Mouse (Mus musculus): ENCODE measurements around the gene Ddr1. TPM values are rescaled to one million over a fixed set of nuclear protein-coding genes. Genes with fewer than 3 reads are reported as not detected.
A peak's percentile ranks its signal among the peaks of the same experiment; 100 is the strongest.

Ddr1 gene
- total and polyA plus RNA-seq, 2 experiments from 2014 or later: 71.8 to 105 TPM

DNA sequence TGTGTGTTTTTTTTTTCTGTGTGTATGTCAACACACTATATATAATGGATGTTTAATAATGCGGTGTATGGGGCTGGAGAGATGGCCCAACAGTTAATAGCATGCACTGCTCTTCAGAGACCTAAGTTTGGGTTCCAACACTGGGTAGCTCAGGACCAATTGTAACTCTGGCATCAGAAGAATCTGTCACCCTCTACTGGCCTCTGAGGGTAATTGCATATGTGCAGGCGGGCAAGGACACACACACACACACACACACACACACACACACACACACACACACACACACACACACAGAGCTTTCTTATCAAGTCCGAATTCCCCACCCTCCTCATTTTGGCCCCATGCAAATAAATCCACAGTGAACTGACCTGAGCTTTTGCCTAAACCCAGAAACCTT, 69.2 kb downstream of the Ddr1 start:
- no peak overlapping the region for H3K27ac ChIP-seq (ENCODE audit: low read depth)
- H3K4me1 ChIP-seq (ENCODE audit: control insufficient read depth, insufficient read depth): peaks cover 4% of the 10 kb centered on the region; the same call in 1 of the 2 replicates
- H3K9ac ChIP-seq (replicated peaks; ENCODE audit: low read depth, low read length): no peak overlapping the region
- H3K36me3 ChIP-seq (replicated peaks; ENCODE audit: control insufficient read depth, insufficient read depth, low read length): no peaks in the 10 kb centered on the region
- no peak overlapping the region for H3K4me3 ChIP-seq (ENCODE audit: low read depth, low read length)
- no peak overlapping the region for H3K4me2 ChIP-seq (ENCODE audit: low read depth, low read length)
- TF ChIP-seq EP300 (IDR thresholded peaks at IDR 0.05; ENCODE audit: low read depth) (no peak), CTCF (IDR thresholded peaks at IDR 0.05; ENCODE audit: low read depth) (peak; percentile 10; the same call in 1 of the 2 replicates)
- H3K27me3 ChIP-seq (ENCODE audit: control insufficient read depth, insufficient read depth, low read length): 0 out of 2 replicates have a peak, but pooled peaks cover 8% of the 10 kb centered on the region
- no peak for ATAC-seq (ENCODE audit: insufficient read depth, low read depth)
- no peak for DNase-seq (ENCODE audit: low spot score)
- no peaks in the 10 kb centered on the region for H3K9me3 ChIP-seq (replicated peaks; ENCODE audit: control insufficient read depth, low read length)
- WGBS: 70% methylated on average over 3 of the region's 3 CpGs

DNA sequence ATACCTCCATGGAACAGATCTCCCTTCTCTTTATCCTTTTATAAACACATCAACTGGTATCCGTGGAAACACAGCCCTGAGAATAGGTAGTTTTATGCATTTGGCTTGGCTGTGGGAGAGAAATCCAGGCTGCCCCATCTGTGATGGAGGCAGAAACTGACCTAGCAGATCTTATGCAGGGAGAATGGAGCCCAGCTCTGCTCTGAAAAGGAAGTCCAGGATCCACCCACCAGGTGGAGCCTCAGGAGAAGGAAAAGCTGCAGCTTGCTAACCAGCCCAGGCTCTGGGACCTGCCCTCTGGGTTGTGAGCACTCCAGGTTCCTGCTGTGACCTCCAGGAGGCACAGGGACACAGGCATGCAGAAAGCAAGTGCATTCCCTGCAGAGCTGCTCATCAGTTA, 70.4 kb downstream of the Ddr1 start:
- no peaks in the 10 kb centered on the region for H3K4me1 ChIP-seq (ENCODE audit: control insufficient read depth, insufficient read depth)
- H3K4me3 ChIP-seq (ENCODE audit: low read depth, low read length): no peak overlapping the region
- H3K36me3 ChIP-seq (replicated peaks; ENCODE audit: control insufficient read depth, insufficient read depth, low read length): no peaks in the 10 kb centered on the region
- no peaks in the 10 kb centered on the region for H3K9me3 ChIP-seq (replicated peaks; ENCODE audit: control insufficient read depth, low read length)
- H3K9ac ChIP-seq (replicated peaks; ENCODE audit: low read depth, low read length): no peak overlapping the region
- TF ChIP-seq EP300 (IDR thresholded peaks at IDR 0.05; ENCODE audit: low read depth) (no peak), CTCF (IDR thresholded peaks at IDR 0.05; ENCODE audit: low read depth) (peak; percentile 55)
- ATAC-seq (ENCODE audit: insufficient read depth, low read depth): peak; percentile 40
- 17% methylated on average over 1 of the region's 1 CpGs for WGBS
- H3K27ac ChIP-seq (ENCODE audit: low read depth): no peak overlapping the region
- H3K4me2 ChIP-seq (ENCODE audit: low read depth, low read length): no peak overlapping the region
- 0 out of 2 replicates have a peak, but pooled peaks cover 8% of the 10 kb centered on the region for H3K27me3 ChIP-seq (ENCODE audit: control insufficient read depth, insufficient read depth, low read length)
- peak; percentile 32 for DNase-seq (ENCODE audit: low spot score)

Other genes with a start within 250 kb of the Ddr1 start
- not detected in 2 replicates for gene H2-Q10, start 234.5 kb downstream of the Ddr1 start, total RNA-seq (2014; rRNA removed; ENCODE audit: low replicate concordance)
- gene H2-Q10, start 234.5 kb downstream of the Ddr1 start, polyA plus RNA-seq (2015; fragmentation: Nextera tagmentation; extraction: Ambion mirVana): 0.10 and 0.11 TPM in 2 replicates
- gene Pou5f1, start 198.6 kb downstream of the Ddr1 start, total RNA-seq (2014; rRNA removed; ENCODE audit: low replicate concordance): not detected in 2 replicates
- not detected in 2 replicates for gene Pou5f1, start 198.6 kb downstream of the Ddr1 start, polyA plus RNA-seq (2015; fragmentation: Nextera tagmentation; extraction: Ambion mirVana)
- gene Tcf19, start 187.8 kb downstream of the Ddr1 start, total RNA-seq (2014; rRNA removed; ENCODE audit: low replicate concordance): 58.8 and 68.0 TPM in 2 replicates
- gene Tcf19, start 187.8 kb downstream of the Ddr1 start, polyA plus RNA-seq (2015; fragmentation: Nextera tagmentation; extraction: Ambion mirVana): 21.3 and 23.3 TPM in 2 replicates
- 4.8 and 30.8 TPM in 2 replicates for gene Cchcr1, start 187.5 kb downstream of the Ddr1 start, total RNA-seq (2014; rRNA removed; ENCODE audit: low replicate concordance)
- 4.5 and 4.8 TPM in 2 replicates for gene Cchcr1, start 187.5 kb downstream of the Ddr1 start, polyA plus RNA-seq (2015; fragmentation: Nextera tagmentation; extraction: Ambion mirVana)
- 1.3 TPM in 1 of 2 replicates, not detected in the other for gene Psors1c2, start 171.4 kb downstream of the Ddr1 start, total RNA-seq (2014; rRNA removed; ENCODE audit: low replicate concordance)
- gene Psors1c2, start 171.4 kb downstream of the Ddr1 start, polyA plus RNA-seq (2015; fragmentation: Nextera tagmentation; extraction: Ambion mirVana): 0.14 TPM in 1 of 2 replicates, not detected in the other
- gene Cdsn, start 152.5 kb downstream of the Ddr1 start, total RNA-seq (2014; rRNA removed; ENCODE audit: low replicate concordance): 0.23 and 0.89 TPM in 2 replicates
- gene Cdsn, start 152.5 kb downstream of the Ddr1 start, polyA plus RNA-seq (2015; fragmentation: Nextera tagmentation; extraction: Ambion mirVana): 0.37 and 0.48 TPM in 2 replicates
- not detected in 2 replicates for gene 2300002M23Rik, start 137.2 kb downstream of the Ddr1 start, total RNA-seq (2014; rRNA removed; ENCODE audit: low replicate concordance)
- gene 2300002M23Rik, start 137.2 kb downstream of the Ddr1 start, polyA plus RNA-seq (2015; fragmentation: Nextera tagmentation; extraction: Ambion mirVana): not detected in 2 replicates
- gene Sfta2, start 103.1 kb downstream of the Ddr1 start, total RNA-seq (2014; rRNA removed; ENCODE audit: low replicate concordance): not detected in 2 replicates
- gene Sfta2, start 103.1 kb downstream of the Ddr1 start, polyA plus RNA-seq (2015; fragmentation: Nextera tagmentation; extraction: Ambion mirVana): not detected in 2 replicates
- not detected in 2 replicates for gene Gm9573, start 78.0 kb downstream of the Ddr1 start, total RNA-seq (2014; rRNA removed; ENCODE audit: low replicate concordance)
- not detected in 2 replicates for gene Gm9573, start 78.0 kb downstream of the Ddr1 start, polyA plus RNA-seq (2015; fragmentation: Nextera tagmentation; extraction: Ambion mirVana)
- gene Mucl3, start 60.9 kb downstream of the Ddr1 start, total RNA-seq (2014; rRNA removed; ENCODE audit: low replicate concordance): not detected in 2 replicates
- not detected in 2 replicates for gene Mucl3, start 60.9 kb downstream of the Ddr1 start, polyA plus RNA-seq (2015; fragmentation: Nextera tagmentation; extraction: Ambion mirVana)
- 25.5 and 59.8 TPM in 2 replicates for gene Vars2, start 37.0 kb downstream of the Ddr1 start, total RNA-seq (2014; rRNA removed; ENCODE audit: low replicate concordance)
- 9.4 and 9.8 TPM in 2 replicates for gene Vars2, start 37.0 kb downstream of the Ddr1 start, polyA plus RNA-seq (2015; fragmentation: Nextera tagmentation; extraction: Ambion mirVana)
- 21.0 and 24.2 TPM in 2 replicates for gene Gtf2h4, start 30.9 kb downstream of the Ddr1 start, total RNA-seq (2014; rRNA removed; ENCODE audit: low replicate concordance)
- 18.0 and 21.2 TPM in 2 replicates for gene Gtf2h4, start 30.9 kb downstream of the Ddr1 start, polyA plus RNA-seq (2015; fragmentation: Nextera tagmentation; extraction: Ambion mirVana)
- gene Ier3, start 117.1 kb upstream of the Ddr1 start, total RNA-seq (2014; rRNA removed; ENCODE audit: low replicate concordance): 41.7 and 50.5 TPM in 2 replicates
- gene Ier3, start 117.1 kb upstream of the Ddr1 start, polyA plus RNA-seq (2015; fragmentation: Nextera tagmentation; extraction: Ambion mirVana): 70.7 and 79.4 TPM in 2 replicates
- 161 and 163 TPM in 2 replicates for gene Flot1, start 118.6 kb upstream of the Ddr1 start, total RNA-seq (2014; rRNA removed; ENCODE audit: low replicate concordance)
- 122 and 132 TPM in 2 replicates for gene Flot1, start 118.6 kb upstream of the Ddr1 start, polyA plus RNA-seq (2015; fragmentation: Nextera tagmentation; extraction: Ambion mirVana)
- 1,043 and 1,325 TPM in 2 replicates for gene Tubb5, start 133.7 kb upstream of the Ddr1 start, total RNA-seq (2014; rRNA removed; ENCODE audit: low replicate concordance)
- 259 and 267 TPM in 2 replicates for gene Tubb5, start 133.7 kb upstream of the Ddr1 start, polyA plus RNA-seq (2015; fragmentation: Nextera tagmentation; extraction: Ambion mirVana)
- 5.4 and 25.0 TPM in 2 replicates for gene Mdc1, start 136.9 kb upstream of the Ddr1 start, total RNA-seq (2014; rRNA removed; ENCODE audit: low replicate concordance)
- gene Mdc1, start 136.9 kb upstream of the Ddr1 start, polyA plus RNA-seq (2015; fragmentation: Nextera tagmentation; extraction: Ambion mirVana): 2.3 and 3.0 TPM in 2 replicates
- 16.1 and 36.2 TPM in 2 replicates for gene Nrm, start 156.7 kb upstream of the Ddr1 start, total RNA-seq (2014; rRNA removed; ENCODE audit: low replicate concordance)
- 18.0 and 21.6 TPM in 2 replicates for gene Nrm, start 156.7 kb upstream of the Ddr1 start, polyA plus RNA-seq (2015; fragmentation: Nextera tagmentation; extraction: Ambion mirVana)
- 30.0 and 35.0 TPM in 2 replicates for gene Ppp1r18, start 161.0 kb upstream of the Ddr1 start, total RNA-seq (2014; rRNA removed; ENCODE audit: low replicate concordance)
- 10.0 and 11.6 TPM in 2 replicates for gene Ppp1r18, start 161.0 kb upstream of the Ddr1 start, polyA plus RNA-seq (2015; fragmentation: Nextera tagmentation; extraction: Ambion mirVana)
- gene Dhx16, start 175.2 kb upstream of the Ddr1 start, total RNA-seq (2014; rRNA removed; ENCODE audit: low replicate concordance): 18.2 and 24.1 TPM in 2 replicates
- gene Dhx16, start 175.2 kb upstream of the Ddr1 start, polyA plus RNA-seq (2015; fragmentation: Nextera tagmentation; extraction: Ambion mirVana): 14.9 and 15.0 TPM in 2 replicates
- 32.5 and 36.6 TPM in 2 replicates for gene 2310061I04Rik, start 192.8 kb upstream of the Ddr1 start, total RNA-seq (2014; rRNA removed; ENCODE audit: low replicate concordance)
- gene 2310061I04Rik, start 192.8 kb upstream of the Ddr1 start, polyA plus RNA-seq (2015; fragmentation: Nextera tagmentation; extraction: Ambion mirVana): 51.9 and 53.1 TPM in 2 replicates
- gene Atat1, start 205.5 kb upstream of the Ddr1 start, total RNA-seq (2014; rRNA removed; ENCODE audit: low replicate concordance): 28.6 and 31.0 TPM in 2 replicates
- 19.1 and 19.8 TPM in 2 replicates for gene Atat1, start 205.5 kb upstream of the Ddr1 start, polyA plus RNA-seq (2015; fragmentation: Nextera tagmentation; extraction: Ambion mirVana)
- 38.0 and 73.7 TPM in 2 replicates for gene Mrps18b, start 211.8 kb upstream of the Ddr1 start, total RNA-seq (2014; rRNA removed; ENCODE audit: low replicate concordance)
- gene Mrps18b, start 211.8 kb upstream of the Ddr1 start, polyA plus RNA-seq (2015; fragmentation: Nextera tagmentation; extraction: Ambion mirVana): 68.6 and 77.0 TPM in 2 replicates
- 11.2 and 20.7 TPM in 2 replicates for gene Ppp1r10, start 211.8 kb upstream of the Ddr1 start, total RNA-seq (2014; rRNA removed; ENCODE audit: low replicate concordance)
- gene Ppp1r10, start 211.8 kb upstream of the Ddr1 start, polyA plus RNA-seq (2015; fragmentation: Nextera tagmentation; extraction: Ambion mirVana): 14.8 and 20.2 TPM in 2 replicates